Mouse (Mus musculus) lung, postnatal 0 days (tissue): ENCODE measurements at regions not wholly inside any gene's neighbourhood (a gene's known extent, or its start where the extent isn't known, plus 50 kb on each side); places are given as distances from the start of the nearest gene placed in this dataset.

Experiments
- CTCF ChIP-seq: IDR thresholded peaks from 2 replicates; pipeline ENCODE4 v1.5.1; 2016; ENCODE audit warnings: antibody characterized with exemption, mild to moderate bottlenecking
- EP300 ChIP-seq: IDR thresholded peaks from 2 replicates; pipeline ENCODE4 v1.6.1; 2016; ENCODE audit warnings: antibody characterized with exemption, mild to moderate bottlenecking, control low read depth

DNA sequence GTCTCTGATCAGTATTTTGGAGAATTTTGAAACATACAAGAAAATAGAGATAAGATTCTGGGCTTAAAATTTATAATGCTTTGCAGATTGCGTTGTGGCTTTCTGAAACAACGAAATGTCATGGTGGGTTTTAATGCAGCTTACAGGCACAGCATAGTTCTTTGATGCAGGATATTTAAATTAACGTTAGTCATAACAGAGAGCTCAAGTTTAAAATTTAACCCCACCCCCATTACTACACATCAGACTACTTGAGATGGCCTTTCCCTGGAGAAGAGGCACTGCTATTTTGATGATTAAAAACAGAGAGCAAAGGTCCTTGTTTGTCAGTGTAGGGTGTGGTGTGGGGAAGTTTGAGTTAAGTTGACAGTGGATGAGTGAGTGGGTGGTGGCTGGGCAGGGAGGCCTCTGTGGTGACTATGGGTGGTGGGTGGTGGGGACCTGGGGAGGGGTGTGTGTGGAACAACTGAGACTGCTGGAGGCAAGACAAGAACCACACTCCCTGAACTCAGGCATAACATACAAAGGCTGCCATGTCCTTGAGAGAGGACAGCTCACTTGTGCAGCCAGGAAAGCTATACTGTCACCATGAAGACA is 283.9 kb downstream of the Cetn3 start:
- TF ChIP-seq CTCF (no peak), EP300 (no peak)
